Mouse (Mus musculus): ENCODE results near the gene Snx33.

Snx33 gene

GRCm38 (mm10) chr9:56890522-56891250 lies 37.5 kb downstream of the Snx33 start:
- DNase-seq (ENCODE audit: low read depth, low spot score): no peak

- DNase-seq (ENCODE audit: low read depth, low spot score): peak; percentile 73
Observed at GRCm38 (mm10) chr9:56889817-56890216, 38.4 kb downstream of the Snx33 start.

- DNase-seq (ENCODE audit: low read depth, low spot score): no peak
Observed at GRCm38 (mm10) chr9:56887581-56887980, 40.6 kb downstream of the Snx33 start.

- no peak for DNase-seq (ENCODE audit: low read depth, low spot score)
Observed at GRCm38 (mm10) chr9:56886601-56887000, 41.6 kb downstream of the Snx33 start.

- DNase-seq (ENCODE audit: low read depth, low spot score): no peak
Observed at GRCm38 (mm10) chr9:56886113-56886512, 42.1 kb downstream of the Snx33 start.

GRCm38 (mm10) chr9:56884328-56884727 lies 43.8 kb downstream of the Snx33 start:
- no peak for DNase-seq (ENCODE audit: low read depth, low spot score)

GRCm38 (mm10) chr9:56883470-56883869 lies 44.7 kb downstream of the Snx33 start:
- no peak for DNase-seq (ENCODE audit: low read depth, low spot score)

- DNase-seq (ENCODE audit: low read depth, low spot score): no peak
Observed at GRCm38 (mm10) chr9:56882818-56883217, 45.4 kb downstream of the Snx33 start.

GRCm38 (mm10) chr9:56882283-56882682 lies 45.9 kb downstream of the Snx33 start:
- DNase-seq (ENCODE audit: low read depth, low spot score): no peak

- no peak for DNase-seq (ENCODE audit: low read depth, low spot score)
Observed at GRCm38 (mm10) chr9:56881539-56882082, 46.6 kb downstream of the Snx33 start.

- DNase-seq (ENCODE audit: low read depth, low spot score): no peak
Observed at GRCm38 (mm10) chr9:56880790-56881189, 47.4 kb downstream of the Snx33 start.

- no peak for DNase-seq (ENCODE audit: low read depth, low spot score)
Observed at GRCm38 (mm10) chr9:56877284-56877683, 50.9 kb downstream of the Snx33 start.

GRCm38 (mm10) chr9:56876784-56877183 lies 51.4 kb downstream of the Snx33 start:
- DNase-seq (ENCODE audit: low read depth, low spot score): no peak

- DNase-seq (ENCODE audit: low read depth, low spot score): no peak
Observed at GRCm38 (mm10) chr9:56873097-56873496, 55.1 kb downstream of the Snx33 start.

- DNase-seq (ENCODE audit: low read depth, low spot score): no peak
Observed at GRCm38 (mm10) chr9:56872105-56872903, 55.9 kb downstream of the Snx33 start.

GRCm38 (mm10) chr9:56871191-56871590 lies 57.0 kb downstream of the Snx33 start:
- DNase-seq (ENCODE audit: low read depth, low spot score): no peak

- DNase-seq (ENCODE audit: low read depth, low spot score): no peak
Observed at GRCm38 (mm10) chr9:56870778-56871177, 57.4 kb downstream of the Snx33 start.

GRCm38 (mm10) chr9:56869552-56869951 lies 58.6 kb downstream of the Snx33 start:
- no peak for DNase-seq (ENCODE audit: low read depth, low spot score)

GRCm38 (mm10) chr9:56868292-56868691 lies 59.9 kb downstream of the Snx33 start:
- DNase-seq (ENCODE audit: low read depth, low spot score): peak; percentile 72
